Mouse (Mus musculus) lung, embryonic 16.5 days (tissue): Measurements from ENCODE around the gene Tmem161b. TPM values are rescaled to one million over a fixed set of nuclear protein-coding genes. Genes with fewer than 3 reads are reported as not detected.
"Not testable (repeated sequence)": the region's sequence is repeated elsewhere in the genome, so short reads cannot be mapped to it uniquely, and the experiment has no call there.

Experiments
- ATAC-seq: fragments of 200-750 bp; cut with Nextera tagmentation; 2 replicates; pipeline ENCODE4 v1.8.0; 2017; ENCODE audit warnings: low read depth, mild to moderate bottlenecking, moderate library complexity
- H3K27ac ChIP-seq: fragments of 300-500 bp; sonication (generic); 2 replicates; pipeline ENCODE4 v1.5.1; 2014; ENCODE audit warnings: mild to moderate bottlenecking, control low read depth, low read length
- H3K27me3 ChIP-seq: fragments of 300-500 bp; sonication (generic); 2 replicates; pipeline ENCODE4 v1.6.1; 2014; ENCODE audit warnings: low read depth, low read length, mixed read lengths; ENCODE audit not compliant: control insufficient read depth, insufficient read depth
- H3K36me3 ChIP-seq: fragments of 300-500 bp; sonication (generic); 2 replicates; pipeline ENCODE4 v1.6.1; 2014; ENCODE audit warnings: low read length; ENCODE audit not compliant: control insufficient read depth, insufficient read depth
- H3K4me1 ChIP-seq: fragments of 300-500 bp; sonication (generic); replicated peaks from 2 replicates; pipeline ENCODE4 v1.6.1; 2014; ENCODE audit warnings: low read length, mixed read lengths; ENCODE audit not compliant: control insufficient read depth, insufficient read depth
- H3K4me2 ChIP-seq: fragments of 300-500 bp; sonication (generic); 2 replicates; pipeline ENCODE4 v1.6.1; 2014; ENCODE audit warnings: low read depth, low read length, control low read depth
- H3K4me3 ChIP-seq: fragments of 300-500 bp; sonication (generic); 2 replicates; pipeline ENCODE4 v1.5.1; 2014; ENCODE audit warnings: mild to moderate bottlenecking, low read length, control low read depth
- H3K9ac ChIP-seq: fragments of 300-500 bp; sonication (generic); 2 replicates; pipeline ENCODE4 v1.6.1; 2014; ENCODE audit warnings: low read length, control low read depth
- H3K9me3 ChIP-seq: fragments of 300-500 bp; sonication (generic); 2 replicates; pipeline ENCODE4 v1.6.1; 2016; ENCODE audit warnings: low read length; ENCODE audit not compliant: control insufficient read depth
- WGBS: fragments of 180-500 bp; shearing (Covaris S2); extraction: QIAGEN DNeasy Blood & Tissue Kit; methylation state at CpG from one replicate; pipeline ENCODE4 v1.1.7; 2014; 5-methylcytosine and 5-hydroxymethylcytosine counted together
- polyA plus RNA-seq: library from polyadenylated mRNA; unstranded; fragments of >200 nt; fragmentation: Nextera tagmentation; extraction: Ambion mirVana; gene quantifications from 2 replicates; pipeline ENCODE4 v1.2.1, GENCODE M21; 2015

Tmem161b gene
- polyA plus RNA-seq, 1 experiment from 2014 or later, result 12.4 TPM

GRCm38 (mm10) chr13:84251295-84251694, 29.2 kb downstream of the Tmem161b start:
- WGBS, result 82% methylated on average over 5 of the region's 5 CpGs
- Histone ChIP-seq H3K27me3 (no peaks in the 10 kb centered on the region), H3K36me3 (no peaks in the 10 kb centered on the region), H3K9ac (no peak overlapping the region), H3K27ac (no peak overlapping the region), H3K4me3 (no peak overlapping the region), H3K4me2 (no peak overlapping the region), H3K9me3 (no peaks in the 10 kb centered on the region), H3K4me1 (no peaks in the 10 kb centered on the region)
- ATAC-seq, result no peak

GRCm38 (mm10) chr13:84255047-84255446, 33.0 kb downstream of the Tmem161b start:
- 94% methylated on average over 1 of the region's 1 CpGs for WGBS
- no peak for ATAC-seq

GRCm38 (mm10) chr13:84264418-84264817, 42.3 kb downstream of the Tmem161b start:
- H3K36me3 ChIP-seq, H3K4me3 ChIP-seq, H3K27ac ChIP-seq, H3K9ac ChIP-seq, H3K27me3 ChIP-seq, H3K4me2 ChIP-seq, H3K4me1 ChIP-seq, ATAC-seq, H3K9me3 ChIP-seq: not testable (repeated sequence)
- WGBS, result 81% methylated on average over 1 of the region's 1 CpGs

More at GRCm38 (mm10) chr13:84255047-84255446, 33.0 kb downstream of the Tmem161b start:
- no peaks in the 10 kb centered on the region for H3K9me3 ChIP-seq
- no peaks in the 10 kb centered on the region for H3K27me3 ChIP-seq
- no peak overlapping the region for H3K9ac ChIP-seq
- H3K4me1 ChIP-seq, result no peaks in the 10 kb centered on the region
- H3K27ac ChIP-seq, result no peak overlapping the region
- peaks cover 2% of the 10 kb centered on the region; the same call in 1 of the 2 replicates for H3K36me3 ChIP-seq
- H3K4me3 ChIP-seq, result no peak overlapping the region
- no peak overlapping the region for H3K4me2 ChIP-seq

- no peak overlapping the region for H3K4me2 ChIP-seq
- no peaks in the 10 kb centered on the region for H3K4me1 ChIP-seq
- no peak overlapping the region for H3K9ac ChIP-seq
- WGBS, result 97% methylated on average over 5 of the region's 5 CpGs
- no peaks in the 10 kb centered on the region for H3K9me3 ChIP-seq
- peaks cover 3% of the 10 kb centered on the region; the same call in 1 of the 2 replicates for H3K36me3 ChIP-seq
- H3K27me3 ChIP-seq, result no peaks in the 10 kb centered on the region
- H3K4me3 ChIP-seq, result no peak overlapping the region
- no peak for ATAC-seq
- no peak overlapping the region for H3K27ac ChIP-seq
These were observed 54.1 kb downstream of the Tmem161b start for GRCm38 (mm10) chr13:84276246-84276645.

GRCm38 (mm10) chr13:84280352-84280751, 58.3 kb downstream of the Tmem161b start:
- Histone ChIP-seq H3K27me3 (no peaks in the 10 kb centered on the region), H3K9ac (no peak overlapping the region), H3K4me3 (no peak overlapping the region), H3K4me1 (no peaks in the 10 kb centered on the region), H3K4me2 (no peak overlapping the region), H3K27ac (no peak overlapping the region), H3K9me3 (no peaks in the 10 kb centered on the region), H3K36me3 (peaks cover 3% of the 10 kb centered on the region; the same call in 1 of the 2 replicates)
- WGBS, result 58% methylated on average over 4 of the region's 4 CpGs
- ATAC-seq, result peak; percentile 90

- Histone ChIP-seq H3K4me3 (no peak overlapping the region), H3K4me1 (no peaks in the 10 kb centered on the region), H3K27ac (no peak overlapping the region), H3K27me3 (no peaks in the 10 kb centered on the region), H3K9ac (no peak overlapping the region), H3K4me2 (no peak overlapping the region), H3K36me3 (peaks cover 4% of the 10 kb centered on the region; the same call in 1 of the 2 replicates), H3K9me3 (no peaks in the 10 kb centered on the region)
- ATAC-seq, result no peak
These were observed 60.9 kb downstream of the Tmem161b start for GRCm38 (mm10) chr13:84282966-84283365.

GRCm38 (mm10) chr13:84284764-84285558, 62.9 kb downstream of the Tmem161b start:
- no peaks in the 10 kb centered on the region for H3K27me3 ChIP-seq
- H3K9me3 ChIP-seq, result no peaks in the 10 kb centered on the region
- no peak overlapping the region for H3K9ac ChIP-seq
- H3K4me1 ChIP-seq, result no peaks in the 10 kb centered on the region
- no peak overlapping the region for H3K4me2 ChIP-seq
- no peak for ATAC-seq
- no peak overlapping the region for H3K4me3 ChIP-seq
- H3K36me3 ChIP-seq, result peaks cover 4% of the 10 kb centered on the region; the same call in 1 of the 2 replicates
- WGBS, result 57% methylated on average over 7 of the region's 7 CpGs
- no peak overlapping the region for H3K27ac ChIP-seq

- Histone ChIP-seq H3K27ac (no peak overlapping the region), H3K27me3 (no peaks in the 10 kb centered on the region), H3K9me3 (no peaks in the 10 kb centered on the region), H3K4me1 (no peaks in the 10 kb centered on the region), H3K36me3 (peaks cover 4% of the 10 kb centered on the region; the same call in 1 of the 2 replicates), H3K4me2 (no peak overlapping the region), H3K9ac (no peak overlapping the region), H3K4me3 (no peak overlapping the region)
- ATAC-seq, result no peak
- WGBS, result 85% methylated on average over 3 of the region's 3 CpGs
These were observed 63.5 kb downstream of the Tmem161b start for GRCm38 (mm10) chr13:84285559-84285945.

GRCm38 (mm10) chr13:84299445-84300053, 77.5 kb downstream of the Tmem161b start:
- H3K9ac ChIP-seq, result no peak overlapping the region
- H3K36me3 ChIP-seq, result peaks cover 2% of the 10 kb centered on the region; the same call in 1 of the 2 replicates
- WGBS, result 69% methylated on average over 2 of the region's 2 CpGs
- no peaks in the 10 kb centered on the region for H3K4me1 ChIP-seq
- H3K9me3 ChIP-seq, result no peaks in the 10 kb centered on the region
- no peak for ATAC-seq
- H3K4me3 ChIP-seq, result no peak overlapping the region
- H3K27ac ChIP-seq, result no peak overlapping the region
- no peak overlapping the region for H3K4me2 ChIP-seq
- no peaks in the 10 kb centered on the region for H3K27me3 ChIP-seq
